Mouse (Mus musculus) brain, adult 2 months (tissue): ENCODE measurements at regions not wholly inside any gene's neighbourhood (a gene's known extent, or its start where the extent isn't known, plus 50 kb on each side); places are given as distances from the start of the nearest gene placed in this dataset.
A peak's percentile ranks its signal among the peaks of the same experiment; 100 is the strongest.

ENCODE experiments used
- DNase-seq: peaks from one replicate; pipeline ENCODE4 v3.0.0; 2011; ENCODE audit warnings: low read depth, low spot score

GRCm38 (mm10) chrX:11837566-11837965 lies 322.6 kb downstream of the Bcor start:
- DNase-seq, result peak; percentile 34

DNA sequence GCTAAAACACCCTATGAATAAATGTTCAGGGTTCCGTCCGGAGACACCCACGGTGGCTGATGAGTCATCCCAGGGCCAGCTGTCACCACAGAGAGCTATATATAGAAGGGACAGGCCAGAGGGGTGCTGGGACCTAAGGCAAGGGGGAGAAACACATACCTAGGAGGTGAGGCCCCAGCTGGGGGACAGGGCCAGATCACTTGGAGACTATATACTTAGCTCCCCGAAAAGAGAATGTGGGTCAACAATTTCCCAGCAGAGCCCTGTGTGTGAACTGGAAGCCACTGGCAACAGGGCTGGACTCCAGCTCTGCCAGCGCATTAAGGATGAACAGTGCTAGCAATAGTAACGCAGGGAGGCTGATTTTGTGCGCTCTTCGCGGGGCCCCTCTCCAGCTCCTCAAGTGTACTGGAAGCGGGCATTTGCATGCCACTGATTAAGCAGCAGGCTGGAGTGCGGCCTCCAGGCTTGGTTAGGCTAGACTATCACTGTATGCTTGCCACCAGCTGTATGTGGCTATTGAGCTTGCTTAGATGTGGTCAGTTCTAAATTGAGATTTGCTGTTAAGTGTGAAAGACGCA lies 320.4 kb downstream of the Bcor start:
- DNase-seq, result peak; percentile 80

DNA sequence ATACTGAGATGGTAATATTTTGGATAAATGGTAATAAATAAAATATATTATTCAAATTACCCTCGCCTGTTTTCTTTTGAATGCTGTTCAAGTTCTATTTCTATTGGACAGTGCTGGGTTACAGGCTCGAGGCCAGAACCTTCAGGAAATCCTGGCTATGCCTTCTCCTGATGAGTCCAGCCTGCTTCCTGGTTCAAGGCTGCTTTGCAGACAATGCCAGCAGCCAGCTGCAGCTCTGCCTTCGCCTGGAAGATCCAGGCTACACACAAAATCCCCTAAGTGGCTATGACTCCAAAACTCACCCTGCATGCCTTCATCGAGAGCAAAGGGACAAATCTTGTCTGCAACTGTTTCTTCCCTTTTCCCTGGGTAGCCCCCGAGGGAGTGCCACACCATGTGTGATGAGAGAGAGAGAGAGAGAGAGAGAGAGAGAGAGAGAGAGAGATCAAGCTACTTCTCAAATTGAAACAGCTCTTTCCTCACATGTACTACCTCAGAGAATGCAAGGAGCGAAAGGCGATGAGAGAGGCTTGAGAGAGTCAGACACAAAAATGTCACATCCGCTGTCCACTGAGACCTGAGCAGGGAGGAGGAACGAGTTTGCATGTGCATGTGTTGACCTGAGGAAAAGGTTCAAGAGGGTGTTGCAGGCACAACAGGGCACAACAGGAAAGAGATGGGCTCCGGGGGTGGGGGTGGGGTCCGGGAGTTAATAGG lies 319.7 kb downstream of the Bcor start:
- DNase-seq, result no peak

GRCm38 (mm10) chrX:11845566-11845965 lies 314.6 kb downstream of the Bcor start:
- no peak for DNase-seq

- DNase-seq, result no peak
Observed at GRCm38 (mm10) chrX:11855910-11856309, 304.2 kb downstream of the Bcor start.

- no peak for DNase-seq
Observed at GRCm38 (mm10) chrX:11859396-11859795, 300.8 kb downstream of the Bcor start.

DNA sequence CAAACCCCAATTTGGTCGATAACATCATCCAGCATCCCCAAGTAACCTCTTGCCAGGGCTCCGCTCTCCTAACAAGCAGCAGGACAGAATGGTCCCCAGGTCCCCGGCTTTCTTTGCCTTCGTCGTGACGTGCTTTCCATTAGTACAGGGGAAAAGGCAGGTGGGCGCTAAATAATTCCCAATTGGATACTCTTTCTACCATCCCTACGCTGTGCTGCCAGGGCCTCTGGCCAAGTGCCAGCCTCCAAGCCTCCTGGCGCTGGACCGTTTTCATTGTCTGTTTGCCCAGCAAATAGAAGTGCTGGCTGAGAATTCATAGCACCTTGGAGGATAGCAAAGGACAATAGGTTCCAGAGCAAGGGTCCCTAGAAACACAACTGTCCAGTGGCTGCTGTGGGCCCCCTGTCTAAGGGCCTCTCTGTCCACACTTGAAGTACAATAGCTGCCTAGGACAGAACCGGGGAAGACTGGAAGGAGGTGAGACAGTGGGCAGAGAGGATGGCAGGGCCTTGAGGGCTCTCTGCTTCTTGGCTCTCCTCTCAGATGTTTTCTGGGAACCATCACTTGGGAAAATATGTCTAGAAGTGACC lies 298.9 kb downstream of the Bcor start:
- DNase-seq, result no peak

DNA sequence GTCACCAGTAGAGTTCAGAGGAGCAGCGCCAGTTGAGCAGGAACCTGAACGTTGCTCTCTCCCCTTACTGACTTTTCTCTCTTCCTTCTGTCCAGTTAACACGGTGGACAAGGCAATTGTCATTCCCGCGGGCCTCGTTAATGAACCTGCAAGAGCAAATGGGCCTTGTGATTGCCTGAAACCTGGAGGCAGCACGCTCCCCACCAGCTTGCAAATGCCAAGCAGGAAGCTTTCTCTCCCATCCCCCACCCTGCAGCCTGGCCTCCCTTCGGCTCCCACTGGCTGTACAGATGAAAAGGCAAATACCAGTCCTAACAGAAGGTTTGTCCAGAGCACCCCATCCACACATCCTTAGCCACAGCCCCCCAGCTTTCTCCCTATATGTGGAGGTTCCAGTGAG lies 298.3 kb downstream of the Bcor start:
- DNase-seq, result no peak

DNA sequence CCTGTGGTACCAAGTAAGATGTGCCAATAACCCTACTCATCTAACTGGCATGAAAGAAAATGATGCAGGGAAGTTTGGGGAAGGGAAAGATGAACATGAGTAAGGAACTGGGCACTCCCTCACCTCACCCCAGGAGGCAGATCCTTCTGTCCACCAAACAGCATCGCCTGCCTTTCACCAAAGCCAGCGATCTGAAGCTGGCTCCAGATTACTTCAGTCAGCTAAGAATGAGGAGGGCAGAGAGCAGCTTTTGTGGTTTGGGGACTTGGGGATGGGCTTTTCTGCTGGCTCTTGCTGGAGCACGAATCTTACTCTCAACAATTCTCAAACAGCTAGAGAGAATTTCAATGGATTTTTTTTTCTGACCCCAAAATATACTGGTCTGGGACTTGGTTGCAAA lies 297.0 kb downstream of the Bcor start:
- no peak for DNase-seq

DNA sequence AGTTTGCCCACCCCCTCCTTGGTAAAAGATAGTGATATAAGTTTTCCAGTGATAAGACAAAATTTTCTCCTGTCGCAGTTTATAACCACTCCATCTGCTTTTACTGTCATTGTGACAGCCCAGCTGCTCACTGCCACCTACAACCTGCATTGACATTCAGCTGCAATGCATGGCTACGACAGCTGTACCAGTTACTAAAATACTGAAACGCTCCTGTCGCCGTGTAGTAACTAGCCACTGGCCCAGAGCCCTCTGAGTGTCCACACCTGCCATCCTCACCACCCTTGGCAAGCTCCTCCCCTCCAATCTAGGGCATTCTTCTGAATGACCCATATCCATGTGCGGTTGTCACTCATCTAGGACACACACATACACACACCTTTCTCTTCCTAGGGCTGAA lies 286.2 kb downstream of the Bcor start:
- DNase-seq, result peak; percentile 16

DNA sequence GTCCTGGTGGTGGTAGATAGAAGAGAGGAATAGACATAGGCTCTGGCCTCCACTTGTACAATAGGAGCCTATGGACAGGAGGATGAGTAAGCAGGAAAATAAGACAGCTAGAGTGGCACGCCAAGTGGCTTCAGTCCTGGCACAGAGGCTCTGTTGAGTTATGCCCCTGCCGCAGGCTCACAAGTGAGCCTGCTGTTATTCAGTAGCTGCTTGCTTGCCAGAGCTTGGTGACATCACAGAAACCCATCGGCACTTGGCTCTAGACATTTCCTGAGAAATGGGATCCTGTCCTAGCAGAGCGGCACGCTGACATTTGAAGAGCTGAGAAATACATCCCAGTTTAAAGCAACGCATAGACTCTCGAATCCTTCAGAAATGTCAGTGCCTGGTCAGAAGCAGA lies 283.5 kb downstream of the Bcor start:
- DNase-seq, result peak; percentile 49

GRCm38 (mm10) chrX:11878028-11878427 lies 282.1 kb downstream of the Bcor start:
- DNase-seq, result no peak

GRCm38 (mm10) chrX:11880972-11881371 lies 279.2 kb downstream of the Bcor start:
- DNase-seq, result no peak

DNA sequence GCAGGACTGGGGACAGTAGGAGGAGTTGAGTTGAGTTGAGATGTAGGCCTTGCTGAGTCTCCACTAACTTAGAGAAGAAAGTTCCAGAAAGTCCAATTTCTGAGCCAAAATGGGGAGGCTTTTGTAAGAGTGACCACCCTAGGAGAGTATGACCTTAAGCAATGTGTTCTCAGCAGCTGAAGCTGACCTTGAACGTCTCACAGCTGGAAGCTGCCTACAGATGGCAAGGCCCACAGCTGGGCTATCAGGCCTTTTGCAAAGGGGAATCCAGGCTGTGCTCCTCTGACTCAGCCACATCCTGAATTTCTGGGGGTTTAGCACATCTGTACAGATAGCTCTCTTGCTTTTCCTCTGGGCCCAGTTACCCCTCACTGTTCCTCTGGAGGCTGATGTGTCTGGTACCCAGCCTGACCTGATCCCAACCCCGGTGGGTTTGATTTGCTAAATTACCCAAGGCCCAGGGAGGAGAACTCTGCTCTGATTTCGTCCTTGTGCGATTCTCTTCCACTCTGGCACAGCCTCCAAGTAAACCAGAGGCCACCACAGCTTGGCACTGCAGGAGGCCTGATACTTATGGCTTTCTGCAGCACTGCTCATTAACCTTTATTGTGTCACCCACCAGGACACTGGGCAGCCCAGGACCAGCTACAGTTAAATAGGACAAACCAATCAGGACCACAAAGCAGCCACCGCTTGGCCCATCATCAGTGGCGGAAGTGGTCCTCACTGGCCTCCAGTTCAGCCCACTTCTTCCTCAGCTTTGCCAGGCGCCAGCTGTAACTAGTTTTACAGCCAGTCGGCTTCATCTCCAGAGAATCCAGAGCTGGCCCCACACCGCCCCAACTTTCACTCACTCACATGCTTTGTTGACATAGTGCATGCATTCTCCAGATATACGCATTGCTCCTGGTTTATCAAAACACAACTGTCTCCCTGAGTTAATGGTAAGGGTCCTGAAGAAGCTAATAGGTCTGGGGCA lies 276.1 kb downstream of the Bcor start:
- DNase-seq, result no peak

DNA sequence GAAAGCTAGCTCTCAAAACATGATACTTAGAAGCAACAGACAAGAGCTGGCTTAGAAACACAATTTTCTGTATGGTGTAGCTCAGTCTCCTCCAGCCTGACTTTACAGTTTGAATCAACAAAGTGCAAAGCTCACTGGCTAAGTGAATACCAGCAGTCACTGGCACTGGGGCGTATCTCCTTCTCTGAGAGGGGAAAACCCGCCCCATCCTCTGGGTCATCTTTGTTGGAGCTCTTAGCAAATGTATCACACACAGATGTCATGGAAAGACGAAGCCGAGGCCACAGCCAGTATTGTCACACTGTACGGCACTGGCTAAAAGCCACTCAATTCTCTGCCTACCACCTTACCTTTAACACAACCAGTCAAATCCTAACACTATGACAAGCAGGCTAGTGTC lies 267.8 kb downstream of the Bcor start:
- no peak for DNase-seq

DNA sequence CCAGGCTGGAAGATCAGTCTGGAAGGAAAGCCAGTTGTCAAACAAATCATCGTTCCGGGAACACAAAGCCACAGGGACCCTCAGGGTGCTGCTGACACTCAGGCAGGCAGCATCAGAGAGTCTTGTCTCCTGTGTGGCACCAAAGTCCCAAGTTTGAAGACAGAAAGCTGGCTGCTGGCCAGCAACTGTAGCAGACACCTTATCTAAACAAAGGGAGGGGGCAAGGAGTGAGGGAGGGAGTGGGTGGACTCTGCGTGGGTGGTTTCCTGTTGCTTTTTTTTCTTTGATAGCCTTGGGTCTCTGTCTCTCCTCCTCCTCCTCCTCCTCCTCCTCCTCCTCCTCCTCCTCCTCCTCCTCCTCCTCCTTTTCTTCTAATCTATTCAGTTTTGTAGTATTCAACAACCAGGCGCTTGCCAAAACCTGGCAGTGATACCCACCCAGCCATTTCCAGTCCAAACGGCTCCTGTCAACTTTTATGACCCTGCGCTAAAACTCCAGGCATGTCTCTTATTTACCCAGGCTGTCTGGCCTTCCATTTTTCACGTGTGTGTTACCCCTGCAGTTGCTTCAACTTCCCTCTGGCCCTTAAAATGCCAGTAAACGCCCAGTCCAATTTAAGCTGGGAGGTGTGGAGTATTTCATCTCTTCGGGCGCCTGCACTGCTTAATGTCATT lies 266.4 kb downstream of the Bcor start:
- DNase-seq, result no peak

GRCm38 (mm10) chrX:11894280-11894662 lies 265.9 kb downstream of the Bcor start:
- DNase-seq, result no peak

DNA sequence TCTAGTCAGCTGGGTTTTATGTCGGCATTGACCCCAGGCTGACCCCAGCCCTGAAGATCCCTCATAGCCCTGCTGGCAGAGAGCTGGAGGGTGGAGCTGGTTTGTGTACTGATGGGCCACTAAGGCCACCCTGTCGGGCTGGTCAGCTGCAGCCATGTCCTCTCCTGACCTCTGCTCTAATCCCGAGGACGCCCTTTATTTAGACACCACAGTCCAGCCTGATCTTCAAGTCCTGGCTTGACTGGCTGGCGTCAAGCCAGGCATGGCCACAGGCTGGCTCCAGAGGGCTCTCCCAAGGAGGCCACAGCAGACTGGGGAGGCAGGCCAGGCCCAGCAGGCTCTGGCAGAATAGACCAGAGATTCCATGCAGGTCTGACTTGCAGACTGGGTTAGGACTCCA lies 264.8 kb downstream of the Bcor start:
- no peak for DNase-seq

GRCm38 (mm10) chrX:11898280-11898679 lies 261.9 kb downstream of the Bcor start:
- no peak for DNase-seq

DNA sequence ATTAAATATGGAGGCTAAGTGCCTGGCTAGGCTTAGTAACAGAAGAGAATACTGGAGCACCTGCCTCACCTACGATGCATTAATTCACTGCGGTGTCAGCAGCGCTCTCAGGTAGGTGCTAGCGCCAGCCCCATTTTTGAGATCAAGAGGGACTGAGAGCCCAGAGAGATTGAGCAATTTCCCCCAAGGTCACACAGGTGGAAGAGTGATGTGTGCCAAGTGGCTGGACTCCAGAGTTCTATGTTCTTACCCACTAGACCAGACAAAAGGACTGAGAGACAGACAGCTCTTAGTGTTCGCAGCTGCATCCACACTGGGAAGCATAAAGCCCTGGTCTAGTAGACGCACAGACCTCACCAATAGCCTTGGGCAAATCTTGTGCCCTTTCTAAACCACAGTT lies 261.1 kb downstream of the Bcor start:
- DNase-seq, result no peak

DNA sequence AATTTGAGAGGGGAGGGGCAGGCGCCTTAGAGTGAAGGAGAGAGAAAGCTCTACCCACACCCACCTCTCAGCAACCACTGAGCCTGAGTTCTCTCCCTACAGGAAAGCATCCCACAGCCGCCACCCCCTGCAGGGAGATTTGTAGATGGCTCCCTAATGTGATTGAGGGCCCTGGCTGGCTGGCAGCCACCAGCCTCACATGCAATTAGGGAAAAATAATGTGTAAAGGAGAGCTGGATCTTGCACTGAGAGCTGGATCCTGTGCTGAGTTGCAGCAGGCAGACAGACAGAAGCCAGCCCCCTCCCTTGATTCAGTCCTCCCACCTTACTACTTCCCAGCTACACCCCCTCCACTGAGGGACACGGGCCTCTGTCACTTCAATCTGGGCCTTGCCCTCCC lies 260.2 kb downstream of the Bcor start:
- DNase-seq, result peak; percentile 18

DNA sequence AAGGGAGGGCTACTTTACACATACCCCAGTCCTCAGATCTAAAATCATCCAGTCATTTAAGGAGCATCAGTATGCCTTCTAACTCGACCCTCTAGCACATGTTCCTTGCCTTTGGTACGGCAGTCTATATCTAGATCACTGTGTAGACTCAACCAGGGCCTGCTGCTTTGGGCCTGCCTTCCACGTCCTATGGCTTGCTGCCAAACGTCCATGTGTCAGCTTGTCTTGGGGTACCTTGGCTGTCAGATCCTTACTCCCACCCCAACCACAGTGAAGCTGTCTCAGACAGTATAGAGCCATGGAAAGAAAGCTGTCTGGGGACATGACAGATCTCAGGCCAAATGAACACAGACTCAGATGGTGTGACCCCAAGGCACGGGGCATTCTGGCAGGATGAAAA lies 258.4 kb downstream of the Bcor start:
- no peak for DNase-seq
